Mouse (Mus musculus): ENCODE measurements around the gene Olfr429. TPM values are rescaled to one million over a fixed set of nuclear protein-coding genes. Genes with fewer than 3 reads are reported as not detected.
"Not testable (repeated sequence)": the region's sequence is repeated elsewhere in the genome, so short reads cannot be mapped to it uniquely, and the experiment has no call there.

The Olfr429 gene
- total RNA-seq (2021): not detected
- long read RNA-seq, experiment 1: 0 reads
- long read RNA-seq, experiment 2: 0 reads

- DNase-seq: no peak
Measured at GRCm38 (mm10) chr1:174084031-174084430, at the start of gene Olfr429. Gene Olfr429, plus strand, starts transcription at chr1:174084331.

- DNase-seq: no peak
Measured at GRCm38 (mm10) chr1:174035841-174036240, 48.3 kb upstream of the Olfr429 start.

DNA sequence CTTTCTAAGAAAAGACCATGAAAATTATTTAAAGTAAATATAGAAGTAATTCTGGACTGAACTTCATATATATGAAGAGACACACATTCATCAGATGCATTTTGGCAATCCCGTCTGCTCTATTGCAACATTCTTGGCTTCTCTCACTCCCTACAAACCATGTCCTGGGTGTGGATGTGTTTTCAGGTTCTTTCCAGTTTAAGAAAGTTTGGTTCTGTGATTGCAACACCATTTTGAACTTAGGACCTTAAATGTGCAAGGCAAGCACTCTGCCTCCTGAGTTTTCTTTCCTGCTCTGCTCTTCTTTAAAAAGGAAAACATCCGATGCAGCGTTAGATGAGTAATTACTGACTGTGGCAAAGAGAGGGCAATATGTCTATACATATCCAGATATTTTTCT is 45.7 kb upstream of the Olfr429 start:
- DNase-seq: no peak

DNA sequence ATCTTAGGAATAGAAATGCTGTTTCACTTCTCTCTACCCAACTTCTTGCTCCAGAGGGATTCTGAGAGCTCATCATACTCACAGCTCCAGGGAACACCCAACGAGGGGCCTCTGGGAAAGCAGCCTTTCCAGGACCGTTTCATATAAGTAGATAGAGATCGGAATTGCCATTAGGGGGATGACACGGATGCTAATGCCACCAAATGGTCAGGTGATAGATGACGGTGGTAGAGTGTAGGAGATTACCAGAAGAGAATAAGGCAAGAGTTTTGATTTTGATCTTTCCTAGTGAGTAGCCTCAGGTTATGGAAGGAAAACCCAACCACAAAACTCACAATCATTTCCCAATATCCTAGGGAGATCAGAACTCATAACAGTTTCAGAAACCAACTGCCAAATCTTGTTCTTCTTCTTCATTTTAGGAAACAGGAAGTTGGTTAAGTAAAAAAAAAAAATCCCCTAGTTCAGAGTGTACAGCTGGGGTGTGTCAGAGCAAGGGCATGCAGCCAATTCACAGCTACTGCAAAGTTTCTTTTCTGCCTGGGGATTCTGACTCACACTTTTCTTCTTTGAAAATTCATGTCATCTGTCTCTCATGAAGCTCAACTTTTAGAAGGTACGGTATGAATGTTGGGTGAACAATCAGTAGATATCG is 43.5 kb upstream of the Olfr429 start, which contains the start of gene Olfr433:
Gene Olfr433, plus strand, starts transcription at position 183 of the 655 bp plus-strand sequence.
- DNase-seq: peak; percentile 43

DNA sequence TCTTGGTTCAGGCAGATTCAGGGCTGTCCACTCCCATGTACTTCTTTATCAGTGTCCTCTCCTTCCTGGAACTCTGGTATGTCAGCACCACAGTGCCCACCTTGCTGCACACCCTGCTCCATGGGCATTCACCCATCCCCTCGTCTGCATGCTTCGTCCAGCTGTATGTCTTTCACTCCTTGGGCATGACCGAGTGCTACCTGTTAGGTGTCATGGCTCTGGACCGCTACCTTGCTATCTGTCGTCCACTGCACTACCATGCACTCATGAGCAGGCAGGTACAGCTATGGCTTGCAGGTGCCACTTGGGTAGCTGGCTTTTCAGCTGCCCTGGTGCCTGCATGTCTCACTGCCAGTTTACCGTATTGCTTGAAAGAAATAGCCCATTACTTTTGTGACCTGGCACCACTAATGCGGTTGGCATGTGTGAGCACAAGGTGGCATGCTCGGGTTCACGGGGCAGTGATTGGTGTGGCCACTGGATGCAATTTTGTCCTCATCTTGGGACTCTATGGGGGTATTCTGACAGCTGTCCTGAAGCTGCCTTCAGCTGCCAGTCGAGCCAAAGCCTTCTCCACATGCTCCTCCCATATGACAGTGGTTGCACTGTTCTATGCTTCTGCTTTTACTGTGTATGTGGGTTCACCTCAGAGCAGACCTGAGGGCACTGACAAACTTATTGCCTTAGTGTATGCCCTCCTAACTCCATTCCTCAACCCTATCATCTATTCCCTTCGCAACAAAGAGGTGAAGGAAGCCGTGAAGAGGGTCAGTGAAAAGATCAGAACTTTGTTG is 41.8 kb upstream of the Olfr429 start:
- not testable (repeated sequence) for DNase-seq

- DNase-seq: no peak
Measured at GRCm38 (mm10) chr1:174044431-174044830, 39.7 kb upstream of the Olfr429 start.

GRCm38 (mm10) chr1:174048227-174048626 is 35.9 kb upstream of the Olfr429 start:
- not testable (repeated sequence) for DNase-seq

DNA sequence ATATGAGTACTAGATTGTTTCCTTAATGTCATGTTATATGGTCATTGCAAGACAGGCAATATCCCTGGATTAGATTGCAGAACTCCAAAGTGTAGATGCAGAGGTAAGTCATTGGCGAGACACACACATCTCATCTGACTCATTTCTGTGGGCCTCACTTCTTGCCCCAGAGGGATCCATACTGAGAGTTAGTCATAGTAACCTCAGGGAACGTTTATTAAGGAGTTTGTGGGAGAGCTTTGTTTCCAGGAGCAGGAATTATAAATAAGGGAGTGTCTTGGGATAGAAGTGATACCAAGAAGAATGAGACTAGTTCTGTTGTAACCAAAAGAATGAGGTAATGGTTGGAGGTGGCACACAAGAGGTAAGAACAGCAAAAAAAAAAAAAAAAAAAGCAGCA is 35.2 kb upstream of the Olfr429 start, which contains the start of gene Olfr432:
Gene Olfr432, plus strand, starts transcription at position 313 of the 400 bp plus-strand sequence.
- no peak for DNase-seq

GRCm38 (mm10) chr1:174049357-174049756 is 34.8 kb upstream of the Olfr429 start:
- not testable (repeated sequence) for DNase-seq

DNA sequence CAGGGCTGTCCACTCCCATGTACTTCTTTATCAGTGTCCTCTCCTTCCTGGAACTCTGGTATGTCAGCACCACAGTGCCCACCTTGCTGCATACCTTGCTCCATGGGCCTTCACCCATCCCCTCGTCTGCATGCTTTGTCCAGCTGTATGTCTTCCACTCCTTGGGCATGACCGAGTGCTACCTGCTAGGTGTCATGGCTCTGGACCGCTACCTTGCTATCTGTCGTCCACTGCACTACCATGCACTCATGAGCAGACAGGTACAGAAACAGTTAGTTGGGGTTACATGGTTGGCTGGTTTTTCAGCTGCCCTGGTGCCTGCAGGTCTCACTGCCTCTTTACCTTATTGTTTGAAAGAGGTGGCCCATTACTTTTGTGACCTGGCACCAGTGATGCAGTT is 33.6 kb upstream of the Olfr429 start:
- no peak for DNase-seq

- DNase-seq: no peak
Measured at GRCm38 (mm10) chr1:174051515-174051914, 32.6 kb upstream of the Olfr429 start.

DNA sequence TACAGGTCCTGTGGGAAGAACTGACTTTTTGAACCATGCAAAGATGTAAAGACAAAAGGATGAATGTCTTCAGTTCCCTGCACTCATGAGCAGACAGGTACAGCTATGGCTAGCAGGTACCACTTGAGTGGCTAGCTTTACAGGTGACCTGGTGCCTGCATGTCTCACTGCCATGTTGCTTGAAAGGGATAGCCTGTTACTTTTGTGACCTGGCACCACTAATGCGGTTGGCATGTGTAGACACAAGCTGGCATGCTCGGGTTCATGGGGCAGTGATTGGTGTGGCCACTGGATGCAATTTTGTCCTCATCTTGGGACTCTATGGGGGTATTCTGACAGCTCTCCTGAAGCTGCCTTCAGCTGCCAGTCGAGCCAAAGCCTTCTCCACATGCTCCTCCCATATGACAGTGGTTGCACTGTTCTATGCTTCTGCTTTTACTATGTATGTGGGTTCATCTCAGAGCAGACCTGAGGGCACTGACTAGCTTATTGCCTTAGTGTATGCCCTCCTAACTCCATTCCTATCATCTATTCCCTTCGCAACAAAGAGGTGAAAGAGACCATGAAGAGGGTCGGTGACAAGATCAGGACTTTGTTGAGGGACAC is 32.1 kb upstream of the Olfr429 start:
- no peak for DNase-seq

DNA sequence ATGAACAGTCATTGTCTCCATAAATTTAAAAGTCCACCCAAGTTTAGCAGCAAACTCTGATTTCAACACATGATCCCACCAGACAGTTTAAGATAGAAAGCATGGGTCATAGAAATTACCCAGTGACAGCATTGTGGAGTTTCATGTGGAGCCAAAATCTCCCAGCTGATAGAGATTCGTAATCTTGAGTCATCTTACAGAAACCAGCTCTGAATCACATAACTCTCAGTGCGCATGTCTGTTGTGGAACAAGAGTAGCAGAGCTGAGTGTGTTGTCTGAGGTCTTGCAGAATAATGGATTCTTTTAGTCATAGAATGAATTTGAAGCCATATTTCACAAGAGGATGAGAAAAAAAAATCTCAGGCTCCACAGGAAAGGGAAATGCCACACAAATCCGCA is 31.1 kb upstream of the Olfr429 start:
- DNase-seq: no peak

DNA sequence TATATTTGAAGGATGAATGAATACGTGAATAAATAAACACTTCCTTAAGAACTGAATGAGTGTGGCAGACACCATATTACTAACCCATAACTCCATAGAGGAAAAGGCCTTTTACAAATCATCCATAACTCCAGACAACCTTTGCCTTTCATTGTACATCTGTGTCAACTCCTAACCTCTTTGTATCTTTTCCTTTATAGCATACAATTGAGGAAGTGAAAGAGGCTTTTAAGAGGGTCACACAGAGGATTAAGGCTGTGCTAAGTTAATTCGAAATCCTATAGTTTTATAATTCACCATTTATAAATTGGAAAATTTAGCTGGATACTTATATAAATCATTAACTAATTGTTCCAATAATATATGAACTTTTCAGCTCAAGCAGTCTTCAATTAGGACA is 28.9 kb upstream of the Olfr429 start:
- no peak for DNase-seq

- no peak for DNase-seq
Measured at GRCm38 (mm10) chr1:174066305-174066704, 17.8 kb upstream of the Olfr429 start, which contains the start of gene Olfr430. Gene Olfr430, plus strand, starts transcription at chr1:174066605.

- no peak for DNase-seq
Measured at GRCm38 (mm10) chr1:174096591-174096990, 12.5 kb downstream of the Olfr429 start, which contains the start of gene Olfr427. Gene Olfr427, plus strand, starts transcription at chr1:174096891.

- no peak for DNase-seq
Measured at GRCm38 (mm10) chr1:174103735-174104134, 19.6 kb downstream of the Olfr429 start.

GRCm38 (mm10) chr1:174121062-174121461 is 36.9 kb downstream of the Olfr429 start, which contains the start of gene Olfr231:
Gene Olfr231, minus strand, starts transcription at chr1:174121162.
- no peak for DNase-seq

GRCm38 (mm10) chr1:174131217-174131616 is 47.1 kb downstream of the Olfr429 start, which contains the start of gene Olfr424:
Gene Olfr424, plus strand, starts transcription at chr1:174131517.
- no peak for DNase-seq

- no peak for DNase-seq
Measured at GRCm38 (mm10) chr1:174131999-174132398, 47.9 kb downstream of the Olfr429 start.
